Mouse (Mus musculus): Measurements from ENCODE around the gene Usp5. TPM values are rescaled to one million over a fixed set of nuclear protein-coding genes. Genes with fewer than 3 reads are reported as not detected.

The Usp5 gene
- total and polyA plus RNA-seq, 2 experiments, result 49.3 to 55.9 TPM

DNA sequence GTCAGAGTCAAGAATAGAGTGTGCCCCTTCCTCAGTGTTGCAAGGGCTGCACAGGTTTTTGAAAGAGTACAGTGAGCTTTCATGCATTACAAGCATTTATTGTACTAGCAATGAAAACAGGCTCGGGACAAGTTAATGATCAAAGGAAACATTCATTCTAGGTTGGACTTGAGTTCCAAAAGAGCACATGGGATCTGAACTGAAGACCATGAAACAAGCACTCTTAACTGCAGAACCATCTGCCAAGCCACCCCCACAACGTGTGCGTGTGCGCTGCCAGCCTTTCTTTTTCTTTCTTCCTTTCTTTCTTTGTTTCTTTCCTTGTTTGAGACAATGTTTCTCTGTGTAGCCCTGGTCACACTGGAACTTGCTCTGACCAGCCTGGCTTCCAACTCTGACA, 33.5 kb downstream of the Usp5 start:
- no peaks in the 10 kb centered on the region for H3K4me1 ChIP-seq (ENCODE audit: control insufficient read depth, insufficient read depth, low read length)
- H3K79me2 ChIP-seq (ENCODE audit: control insufficient read depth, insufficient read depth, low read length), result no peaks in the 10 kb centered on the region
- H3K4me3 ChIP-seq (ENCODE audit: insufficient read depth, low read depth, low read length), result no peak overlapping the region
- H3K27ac ChIP-seq (replicated peaks; ENCODE audit: insufficient read depth, low read depth, low read length), result no peak overlapping the region
- H3K27me3 ChIP-seq (ENCODE audit: control insufficient read depth, insufficient read depth, low read length), result no peaks in the 10 kb centered on the region
- TF ChIP-seq CTCF (IDR thresholded peaks at IDR 0.05; ENCODE audit: low read depth, low read length) (no peak), POLR2A (IDR thresholded peaks at IDR 0.05; ENCODE audit: extremely low read depth, insufficient read depth, low read length) (no peak)
- no peak for DNase-seq (ENCODE audit: extremely low read depth, low read depth, low spot score)
- 80% methylated on average over 4 of the region's 4 CpGs for WGBS
- H3K36me3 ChIP-seq (ENCODE audit: control insufficient read depth, insufficient read depth, low read length), result no peaks in the 10 kb centered on the region
- H3K9ac ChIP-seq (ENCODE audit: low read depth, low read length), result no peak overlapping the region

DNA sequence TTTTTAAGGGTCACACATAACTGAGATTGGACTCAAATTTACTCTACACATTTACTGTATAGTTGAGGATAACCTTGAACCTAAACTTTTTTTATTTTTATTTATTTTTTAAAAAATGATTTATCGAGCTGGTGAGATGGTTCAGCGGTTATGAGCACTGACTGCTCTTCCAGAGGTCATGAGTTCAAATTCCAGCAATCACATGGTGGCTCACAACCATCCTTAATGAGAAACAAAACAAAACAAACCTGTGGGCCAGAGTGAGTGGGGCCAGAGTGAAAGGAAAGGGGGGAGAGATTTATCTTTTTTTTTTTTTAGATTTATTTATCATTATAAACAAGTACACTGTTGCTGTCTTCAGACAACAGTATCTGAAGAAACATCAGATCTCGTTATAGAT, 37.4 kb downstream of the Usp5 start:
- H3K4me3 ChIP-seq (ENCODE audit: insufficient read depth, low read depth, low read length), result no peak overlapping the region
- no peaks in the 10 kb centered on the region for H3K36me3 ChIP-seq (ENCODE audit: control insufficient read depth, insufficient read depth, low read length)
- H3K79me2 ChIP-seq (ENCODE audit: control insufficient read depth, insufficient read depth, low read length), result no peaks in the 10 kb centered on the region
- H3K9ac ChIP-seq (ENCODE audit: low read depth, low read length), result no peak overlapping the region
- H3K4me1 ChIP-seq (ENCODE audit: control insufficient read depth, insufficient read depth, low read length), result peaks cover 2% of the 10 kb centered on the region; the same call in 1 of the 2 replicates
- no peaks in the 10 kb centered on the region for H3K27me3 ChIP-seq (ENCODE audit: control insufficient read depth, insufficient read depth, low read length)
- TF ChIP-seq CTCF (IDR thresholded peaks at IDR 0.05; ENCODE audit: low read depth, low read length), result no peak
- no peak for TF ChIP-seq POLR2A (IDR thresholded peaks at IDR 0.05; ENCODE audit: extremely low read depth, insufficient read depth, low read length)
- 75% methylated on average over 3 of the region's 3 CpGs for WGBS
- no peak overlapping the region for H3K27ac ChIP-seq (replicated peaks; ENCODE audit: insufficient read depth, low read depth, low read length)
- DNase-seq (ENCODE audit: extremely low read depth, low read depth, low spot score), result no peak

DNA sequence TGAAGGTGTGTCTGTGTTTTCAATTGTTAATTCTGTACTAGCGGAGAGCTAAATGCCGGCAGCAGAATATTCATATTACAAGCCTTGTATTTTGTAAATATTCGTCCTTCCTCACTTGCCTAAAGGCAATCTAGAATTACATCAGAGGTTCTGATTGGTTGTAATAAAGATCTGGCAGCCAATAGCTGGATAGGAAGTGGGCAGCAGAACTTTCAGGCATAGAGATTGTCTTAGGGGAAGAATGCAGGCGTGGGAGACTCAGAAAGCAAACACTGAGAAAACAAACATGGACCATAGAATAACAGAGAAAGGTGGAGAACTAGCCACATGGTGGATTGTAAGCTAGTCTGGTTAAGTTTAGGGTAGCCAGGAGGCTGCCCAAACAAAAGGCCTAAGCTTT, 39.2 kb downstream of the Usp5 start:
- no peak for DNase-seq (ENCODE audit: extremely low read depth, low read depth, low spot score)
- Histone ChIP-seq H3K36me3 (ENCODE audit: control insufficient read depth, insufficient read depth, low read length) (no peaks in the 10 kb centered on the region), H3K4me3 (ENCODE audit: insufficient read depth, low read depth, low read length) (no peak overlapping the region), H3K27ac (replicated peaks; ENCODE audit: insufficient read depth, low read depth, low read length) (no peak overlapping the region), H3K9ac (ENCODE audit: low read depth, low read length) (no peak overlapping the region), H3K27me3 (ENCODE audit: control insufficient read depth, insufficient read depth, low read length) (no peaks in the 10 kb centered on the region), H3K4me1 (ENCODE audit: control insufficient read depth, insufficient read depth, low read length) (peaks cover 2% of the 10 kb centered on the region; the same call in 1 of the 2 replicates), H3K79me2 (ENCODE audit: control insufficient read depth, insufficient read depth, low read length) (no peaks in the 10 kb centered on the region)
- TF ChIP-seq POLR2A (IDR thresholded peaks at IDR 0.05; ENCODE audit: extremely low read depth, insufficient read depth, low read length), result no peak
- no peak for TF ChIP-seq CTCF (IDR thresholded peaks at IDR 0.05; ENCODE audit: low read depth, low read length)
- WGBS, result 65% methylated on average over 4 of the region's 4 CpGs

DNA sequence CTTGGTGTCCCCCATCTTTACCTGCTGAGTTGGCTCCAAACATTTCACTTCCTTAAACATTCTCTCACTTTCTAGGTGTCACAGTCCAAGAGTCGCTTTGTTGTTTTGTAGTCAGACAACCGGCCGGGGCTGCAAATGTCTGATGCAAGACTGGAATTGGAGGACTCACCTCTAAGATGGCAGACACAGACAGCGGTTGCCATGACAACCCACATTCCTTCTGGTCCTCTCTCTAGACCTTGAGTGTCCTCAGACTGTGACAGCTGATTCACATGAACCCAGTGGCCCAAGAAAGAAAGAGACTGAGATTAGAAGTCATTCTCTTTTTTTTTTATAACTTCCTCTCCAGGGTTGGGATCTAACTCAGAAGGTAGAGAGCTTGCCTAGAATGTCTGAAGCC, 39.8 kb downstream of the Usp5 start:
- peaks cover 2% of the 10 kb centered on the region; the same call in 1 of the 2 replicates for H3K4me1 ChIP-seq (ENCODE audit: control insufficient read depth, insufficient read depth, low read length)
- DNase-seq (ENCODE audit: extremely low read depth, low read depth, low spot score), result no peak
- no peak overlapping the region for H3K4me3 ChIP-seq (ENCODE audit: insufficient read depth, low read depth, low read length)
- no peaks in the 10 kb centered on the region for H3K79me2 ChIP-seq (ENCODE audit: control insufficient read depth, insufficient read depth, low read length)
- no peak for TF ChIP-seq CTCF (IDR thresholded peaks at IDR 0.05; ENCODE audit: low read depth, low read length)
- no peak for TF ChIP-seq POLR2A (IDR thresholded peaks at IDR 0.05; ENCODE audit: extremely low read depth, insufficient read depth, low read length)
- no peaks in the 10 kb centered on the region for H3K27me3 ChIP-seq (ENCODE audit: control insufficient read depth, insufficient read depth, low read length)
- H3K27ac ChIP-seq (replicated peaks; ENCODE audit: insufficient read depth, low read depth, low read length), result no peak overlapping the region
- no peak overlapping the region for H3K9ac ChIP-seq (ENCODE audit: low read depth, low read length)
- no peaks in the 10 kb centered on the region for H3K36me3 ChIP-seq (ENCODE audit: control insufficient read depth, insufficient read depth, low read length)
- 78% methylated on average over 4 of the region's 4 CpGs for WGBS

DNA sequence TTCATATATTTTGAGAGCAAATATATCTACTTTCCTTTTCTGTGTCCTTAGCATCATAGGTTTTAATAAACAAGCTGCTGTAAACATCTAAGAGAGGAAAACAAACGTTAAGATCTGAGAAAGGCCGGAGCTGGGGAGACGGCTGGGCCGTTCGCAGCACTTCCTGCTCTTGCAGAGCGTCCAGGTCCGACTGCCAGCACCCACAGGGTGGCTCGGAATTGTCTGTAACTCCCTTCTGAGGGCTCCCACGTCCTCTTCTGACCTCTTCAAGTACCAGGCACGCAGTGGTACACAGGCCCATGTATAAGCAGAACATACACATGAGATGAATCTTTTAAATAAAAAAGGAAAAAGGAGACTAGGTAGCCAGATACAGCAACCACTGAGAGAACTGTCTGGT, 41.6 kb downstream of the Usp5 start:
- no peak overlapping the region for H3K27ac ChIP-seq (replicated peaks; ENCODE audit: insufficient read depth, low read depth, low read length)
- H3K79me2 ChIP-seq (ENCODE audit: control insufficient read depth, insufficient read depth, low read length), result no peaks in the 10 kb centered on the region
- no peaks in the 10 kb centered on the region for H3K27me3 ChIP-seq (ENCODE audit: control insufficient read depth, insufficient read depth, low read length)
- 82% methylated on average over 10 of the region's 10 CpGs for WGBS
- H3K4me1 ChIP-seq (ENCODE audit: control insufficient read depth, insufficient read depth, low read length), result peaks cover 2% of the 10 kb centered on the region; the same call in 1 of the 2 replicates
- H3K9ac ChIP-seq (ENCODE audit: low read depth, low read length), result no peak overlapping the region
- DNase-seq (ENCODE audit: extremely low read depth, low read depth, low spot score), result no peak
- H3K36me3 ChIP-seq (ENCODE audit: control insufficient read depth, insufficient read depth, low read length), result no peaks in the 10 kb centered on the region
- no peak overlapping the region for H3K4me3 ChIP-seq (ENCODE audit: insufficient read depth, low read depth, low read length)
- no peak for TF ChIP-seq POLR2A (IDR thresholded peaks at IDR 0.05; ENCODE audit: extremely low read depth, insufficient read depth, low read length)
- no peak for TF ChIP-seq CTCF (IDR thresholded peaks at IDR 0.05; ENCODE audit: low read depth, low read length)

DNA sequence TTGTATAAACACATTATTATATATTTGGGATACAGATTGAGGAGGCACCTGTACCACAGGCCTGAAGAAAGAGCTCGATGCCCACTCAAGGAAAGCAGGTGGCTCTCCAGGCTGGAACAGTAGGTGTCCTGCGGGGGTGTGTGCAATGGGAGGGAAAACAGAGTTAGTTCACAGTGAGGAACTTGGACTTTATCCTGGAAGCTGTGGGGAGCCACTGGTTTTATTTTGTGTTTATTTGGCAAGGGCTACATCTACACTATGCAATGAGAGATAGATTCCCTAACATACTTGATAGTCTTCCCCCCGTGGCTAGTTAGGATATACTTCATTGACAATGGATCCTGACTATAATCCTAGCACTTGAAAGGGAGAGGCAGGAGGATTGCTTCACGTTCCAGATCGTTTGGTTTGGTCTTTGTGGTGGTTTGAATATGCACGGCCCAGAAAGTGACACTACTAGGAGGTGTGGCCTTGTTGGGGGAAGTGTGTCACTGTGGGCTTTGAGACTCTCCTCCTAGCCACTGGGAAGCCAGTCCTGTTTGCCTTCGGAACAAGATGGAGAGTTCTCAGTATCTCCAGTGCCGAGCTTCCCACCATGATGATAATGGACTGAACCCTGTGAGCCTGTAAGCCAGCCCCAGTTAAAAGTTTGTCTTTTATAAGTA, 42.4 kb downstream of the Usp5 start:
- TF ChIP-seq POLR2A (IDR thresholded peaks at IDR 0.05; ENCODE audit: extremely low read depth, insufficient read depth, low read length), result no peak
- TF ChIP-seq CTCF (IDR thresholded peaks at IDR 0.05; ENCODE audit: low read depth, low read length), result no peak
- peak; percentile 55 for DNase-seq (ENCODE audit: extremely low read depth, low read depth, low spot score)

More for the DNA sequence above, 42.4 kb downstream of the Usp5 start:
- H3K9ac ChIP-seq (ENCODE audit: low read depth, low read length), result no peak overlapping the region
- H3K27ac ChIP-seq (replicated peaks; ENCODE audit: insufficient read depth, low read depth, low read length), result no peak overlapping the region
- WGBS, result 24% methylated on average over 8 of the region's 8 CpGs
- H3K36me3 ChIP-seq (ENCODE audit: control insufficient read depth, insufficient read depth, low read length), result no peaks in the 10 kb centered on the region
- H3K27me3 ChIP-seq (ENCODE audit: control insufficient read depth, insufficient read depth, low read length), result no peaks in the 10 kb centered on the region
- H3K4me3 ChIP-seq (ENCODE audit: insufficient read depth, low read depth, low read length), result no peak overlapping the region
- H3K4me1 ChIP-seq (ENCODE audit: control insufficient read depth, insufficient read depth, low read length), result peaks cover 2% of the 10 kb centered on the region; the same call in 1 of the 2 replicates
- no peaks in the 10 kb centered on the region for H3K79me2 ChIP-seq (ENCODE audit: control insufficient read depth, insufficient read depth, low read length)
